ENCODE assay signal across 12 mouse cellular contexts in genomic region chr1:155532833-155533688, GRCm38 (mm10). TPM values are rescaled to one million over a fixed set of nuclear protein-coding genes. Genes with fewer than 3 reads are reported as not detected.
DNase-seq lines count a peak whose midpoint lies in the region; ATAC-seq and TF ChIP-seq lines count a peak whose summit lies in the region.
"Had no signal": no experiment of that assay in that cellular context is flagged by ENCODE, and none has a peak within 500 bp of the region (broad histone marks: within the 10 kb centered on the region; RNA-seq: fewer than 3 reads in every experiment).

No protein-coding gene starts in this region.

- TF ChIP-seq POLR2A in embryonic fibroblast, embryonic 13.5 days (IDR thresholded peaks at IDR 0.05; ENCODE audit: low read depth, low read length) = no peak

- WGBS in heart, embryonic 10.5 days = 48% methylated on average over 9 of the region's 9 CpGs
- WGBS in midbrain, embryonic 16.5 days = 76% methylated on average over 9 of the region's 9 CpGs

- no peak for ATAC-seq in megakaryocyte progenitor cell, adult 5-6 weeks (replicated peaks; ENCODE audit: poor library complexity)
- ATAC-seq in midbrain, embryonic 16.5 days = no peak
- ATAC-seq in erythroid progenitor cell, adult 5-6 weeks (replicated peaks; ENCODE audit: low FRiP score, poor library complexity, severe bottlenecking) = no peak

- TF ChIP-seq CTCF in embryonic fibroblast, embryonic 13.5 days (IDR thresholded peaks at IDR 0.05; ENCODE audit: borderline replicate concordance, insufficient read depth, low read length) = no peak

- H3K36me3 ChIP-seq in heart, embryonic 10.5 days = no peaks in the 10 kb centered on the region
- no peaks in the 10 kb centered on the region for H3K36me3 ChIP-seq in midbrain, embryonic 16.5 days (ENCODE audit: control insufficient read depth, insufficient read depth, low read length)
- H3K36me3 ChIP-seq: G1E; hindbrain, embryonic 13.5 days; neural tube, embryonic 13.5 days had no signal

- peaks cover 38% of the 10 kb centered on the region for H3K4me1 ChIP-seq in heart, embryonic 10.5 days
- peaks cover 11% of the 10 kb centered on the region for H3K4me1 ChIP-seq in embryonic fibroblast, embryonic 13.5 days (ENCODE audit: control insufficient read depth, insufficient read depth, low read length)
- peaks cover 14% of the 10 kb centered on the region for H3K4me1 ChIP-seq in midbrain, embryonic 16.5 days (ENCODE audit: control insufficient read depth, insufficient read depth, low read length)

- H3K4me3 ChIP-seq in heart, embryonic 10.5 days = no peak overlapping the region
- H3K4me3 ChIP-seq in embryonic fibroblast, embryonic 13.5 days (ENCODE audit: insufficient read depth, low read length) = no peak overlapping the region
- H3K4me3 ChIP-seq in midbrain, embryonic 16.5 days (ENCODE audit: low read depth, low read length) = no peak overlapping the region
- H3K4me3 ChIP-seq: hindbrain, embryonic 13.5 days; neural tube, embryonic 13.5 days had no signal

- no peak overlapping the region for H3K9ac ChIP-seq in midbrain, embryonic 16.5 days (ENCODE audit: low read depth, low read length)
- H3K9ac ChIP-seq: hindbrain, embryonic 13.5 days; neural tube, embryonic 13.5 days had no signal

- no peaks in the 10 kb centered on the region for H3K27me3 ChIP-seq in heart, embryonic 10.5 days (ENCODE audit: insufficient read depth, poor library complexity, severe bottlenecking)
- no peaks in the 10 kb centered on the region for H3K27me3 ChIP-seq in midbrain, embryonic 16.5 days (ENCODE audit: control insufficient read depth, insufficient read depth, low read depth, low read length)
- H3K27me3 ChIP-seq: neural tube, embryonic 13.5 days had no signal

- peaks cover 6% of the 10 kb centered on the region; the same call in 1 of the 2 replicates for H3K9me3 ChIP-seq in heart, embryonic 10.5 days
- no peaks in the 10 kb centered on the region for H3K9me3 ChIP-seq in midbrain, embryonic 16.5 days (replicated peaks; ENCODE audit: control insufficient read depth, low read length, poor library complexity, severe bottlenecking)
- H3K9me3 ChIP-seq: G1E; hindbrain, embryonic 13.5 days; neural tube, embryonic 13.5 days had no signal

- DNase-seq in heart, adult 8-10 months (ENCODE audit: low spot score) = peak; percentile 48
- no peak for DNase-seq in heart, embryonic 10.5 days (ENCODE audit: low spot score)
- peak; percentile 82 for DNase-seq in NIH3T3 (ENCODE audit: low read depth)
- DNase-seq in lung, postnatal 14 days = peak; percentile 48
- DNase-seq: kidney, postnatal 10 days had no signal

- H3K27ac ChIP-seq in heart, embryonic 10.5 days = no peak overlapping the region
- H3K27ac ChIP-seq in embryonic fibroblast, embryonic 13.5 days (ENCODE audit: insufficient read depth, low read length) = peak overlapping the region; percentile 39
- no peak overlapping the region for H3K27ac ChIP-seq in midbrain, embryonic 16.5 days (ENCODE audit: low read length)
- H3K27ac ChIP-seq: hindbrain, embryonic 13.5 days; neural tube, embryonic 13.5 days had no signal

- H3K4me2 ChIP-seq in midbrain, embryonic 16.5 days (ENCODE audit: low read length) = no peak overlapping the region
- H3K4me2 ChIP-seq: hindbrain, embryonic 13.5 days; neural tube, embryonic 13.5 days had no signal

RNA-seq across cellular contexts. Expression of gene Acbd6, which starts 24.9 kb away (rescaled TPM):
- total RNA-seq in heart, adult 8-10 months (2022) = 10 to 100 TPM; 47.2 to 61.5 (median 56.7) TPM
- polyA plus RNA-seq in heart, embryonic 10.5 days (2016; fragmentation: Nextera tagmentation; extraction: Ambion mirVana) = 55.6 and 71.2 TPM in 2 replicates
- polyA plus RNA-seq in embryonic fibroblast, embryonic 13.5 days (2011; ENCODE audit: insufficient read length, low read depth, missing spikeins) = 59.2 and 64.8 TPM in 2 replicates
- 48.5 and 52.6 TPM in 2 replicates for total RNA-seq in megakaryocyte progenitor cell, adult 5-6 weeks (2015)
- total RNA-seq in megakaryocyte progenitor cell, adult 5-6 weeks (2017) = 22.2 and 22.9 TPM in 2 replicates
- polyA plus RNA-seq in midbrain, embryonic 16.5 days (2015; fragmentation: Nextera tagmentation; extraction: Ambion mirVana) = 95.7 and 96.0 TPM in 2 replicates
- 17.7 and 25.2 TPM in 2 replicates for total RNA-seq in erythroid progenitor cell, adult 5-6 weeks (2015; ENCODE audit: low replicate concordance)
- 0.30 and 21.3 TPM in 2 replicates for total RNA-seq in erythroid progenitor cell, adult 5-6 weeks (2017; ENCODE audit: low replicate concordance)
